Mouse (Mus musculus): Measurements from ENCODE around the gene Ppp4r1. TPM values are rescaled to one million over a fixed set of nuclear protein-coding genes. Genes with fewer than 3 reads are reported as not detected.

Gene Ppp4r1
- polyA plus RNA-seq, 1 experiment from 2014 or later: 30.9 TPM

GRCm38 (mm10) chr17:65770982-65771915 lies 11.1 kb upstream of the Ppp4r1 start:
- Histone ChIP-seq H3K9ac (ENCODE audit: low read depth, low read length) (peak overlapping the region; percentile 82), H3K4me3 (ENCODE audit: low read length) (peak overlapping the region; percentile 78), H3K27ac (ENCODE audit: low read length) (no peak overlapping the region), H3K27me3 (replicated peaks; ENCODE audit: control insufficient read depth, insufficient read depth, low read length) (no peaks in the 10 kb centered on the region), H3K36me3 (ENCODE audit: control insufficient read depth, insufficient read depth, low read length) (no peaks in the 10 kb centered on the region), H3K9me3 (ENCODE audit: control insufficient read depth, low read length) (no peaks in the 10 kb centered on the region), H3K4me1 (ENCODE audit: control insufficient read depth, insufficient read depth, low read length) (peaks cover 25% of the 10 kb centered on the region; the same call in 1 of the 2 replicates), H3K4me2 (ENCODE audit: low read depth, low read length) (peak overlapping the region; percentile 98)
- WGBS: 41% methylated on average over 17 of the region's 17 CpGs
- no peak for ATAC-seq

- H3K4me2 ChIP-seq (ENCODE audit: low read depth, low read length): peak within 1 kb of the TSS; percentile 98
- ATAC-seq: peak; percentile 78
- no peaks in the 10 kb centered on the region for H3K36me3 ChIP-seq (ENCODE audit: control insufficient read depth, insufficient read depth, low read length)
- H3K27ac ChIP-seq (ENCODE audit: low read length): peak within 1 kb of the TSS; percentile 70
- WGBS: under 1% methylated on average over 75 of the region's 75 CpGs
- no peaks in the 10 kb centered on the region for H3K9me3 ChIP-seq (ENCODE audit: control insufficient read depth, low read length)
- H3K27me3 ChIP-seq (replicated peaks; ENCODE audit: control insufficient read depth, insufficient read depth, low read length): no peaks in the 10 kb centered on the region
- peaks cover 25% of the 10 kb centered on the region; the same call in 1 of the 2 replicates for H3K4me1 ChIP-seq (ENCODE audit: control insufficient read depth, insufficient read depth, low read length)
- H3K4me3 ChIP-seq (ENCODE audit: low read length): peak within 1 kb of the TSS; percentile 78
- H3K9ac ChIP-seq (ENCODE audit: low read depth, low read length): peak within 1 kb of the TSS; percentile 82
Measured at GRCm38 (mm10) chr17:65771951-65772934, 10.1 kb upstream of the Ppp4r1 start, which contains the start of gene Rab31. Rab31 (minus strand) TSS chr17:65772752.

GRCm38 (mm10) chr17:65773617-65774016 lies 8.8 kb upstream of the Ppp4r1 start:
- 62% methylated on average over 4 of the region's 4 CpGs for WGBS
- ATAC-seq: peak; percentile 6; the same call in 1 of the 2 replicates
- Histone ChIP-seq H3K4me1 (ENCODE audit: control insufficient read depth, insufficient read depth, low read length) (peaks cover 21% of the 10 kb centered on the region; the same call in 1 of the 2 replicates), H3K4me3 (ENCODE audit: low read length) (no peak overlapping the region), H3K4me2 (ENCODE audit: low read depth, low read length) (no peak overlapping the region), H3K36me3 (ENCODE audit: control insufficient read depth, insufficient read depth, low read length) (no peaks in the 10 kb centered on the region), H3K27me3 (replicated peaks; ENCODE audit: control insufficient read depth, insufficient read depth, low read length) (no peaks in the 10 kb centered on the region), H3K9ac (ENCODE audit: low read depth, low read length) (no peak overlapping the region), H3K27ac (ENCODE audit: low read length) (peak overlapping the region; percentile 70), H3K9me3 (ENCODE audit: control insufficient read depth, low read length) (no peaks in the 10 kb centered on the region)

GRCm38 (mm10) chr17:65774439-65774838 lies 7.9 kb upstream of the Ppp4r1 start:
- no peak overlapping the region for H3K4me2 ChIP-seq (ENCODE audit: low read depth, low read length)
- peak; percentile 81 for ATAC-seq
- peak overlapping the region; percentile 70 for H3K27ac ChIP-seq (ENCODE audit: low read length)

GRCm38 (mm10) chr17:65776228-65776627 lies 6.1 kb upstream of the Ppp4r1 start:
- H3K4me3 ChIP-seq (ENCODE audit: low read length): no peak overlapping the region
- no peak overlapping the region for H3K27ac ChIP-seq (ENCODE audit: low read length)
- no peak overlapping the region for H3K4me2 ChIP-seq (ENCODE audit: low read depth, low read length)
- no peak for ATAC-seq
- no peaks in the 10 kb centered on the region for H3K36me3 ChIP-seq (ENCODE audit: control insufficient read depth, insufficient read depth, low read length)
- H3K9ac ChIP-seq (ENCODE audit: low read depth, low read length): no peak overlapping the region
- H3K9me3 ChIP-seq (ENCODE audit: control insufficient read depth, low read length): no peaks in the 10 kb centered on the region
- peaks cover 16% of the 10 kb centered on the region; the same call in 1 of the 2 replicates for H3K4me1 ChIP-seq (ENCODE audit: control insufficient read depth, insufficient read depth, low read length)
- H3K27me3 ChIP-seq (replicated peaks; ENCODE audit: control insufficient read depth, insufficient read depth, low read length): no peaks in the 10 kb centered on the region
- WGBS: 72% methylated on average over 1 of the region's 1 CpGs

More at GRCm38 (mm10) chr17:65774439-65774838, 7.9 kb upstream of the Ppp4r1 start:
- WGBS: 37% methylated on average over 7 of the region's 7 CpGs
- no peak overlapping the region for H3K9ac ChIP-seq (ENCODE audit: low read depth, low read length)
- H3K4me3 ChIP-seq (ENCODE audit: low read length): no peak overlapping the region
- H3K4me1 ChIP-seq (ENCODE audit: control insufficient read depth, insufficient read depth, low read length): peaks cover 21% of the 10 kb centered on the region; the same call in 1 of the 2 replicates
- H3K36me3 ChIP-seq (ENCODE audit: control insufficient read depth, insufficient read depth, low read length): no peaks in the 10 kb centered on the region
- H3K27me3 ChIP-seq (replicated peaks; ENCODE audit: control insufficient read depth, insufficient read depth, low read length): no peaks in the 10 kb centered on the region
- H3K9me3 ChIP-seq (ENCODE audit: control insufficient read depth, low read length): no peaks in the 10 kb centered on the region

GRCm38 (mm10) chr17:65777461-65777860 lies 4.9 kb upstream of the Ppp4r1 start:
- Histone ChIP-seq H3K27ac (ENCODE audit: low read length) (no peak overlapping the region), H3K9me3 (ENCODE audit: control insufficient read depth, low read length) (no peaks in the 10 kb centered on the region), H3K27me3 (replicated peaks; ENCODE audit: control insufficient read depth, insufficient read depth, low read length) (no peaks in the 10 kb centered on the region), H3K9ac (ENCODE audit: low read depth, low read length) (no peak overlapping the region), H3K4me2 (ENCODE audit: low read depth, low read length) (no peak overlapping the region), H3K36me3 (ENCODE audit: control insufficient read depth, insufficient read depth, low read length) (no peaks in the 10 kb centered on the region), H3K4me1 (ENCODE audit: control insufficient read depth, insufficient read depth, low read length) (peaks cover 14% of the 10 kb centered on the region; the same call in 1 of the 2 replicates), H3K4me3 (ENCODE audit: low read length) (no peak overlapping the region)
- 76% methylated on average over 4 of the region's 4 CpGs for WGBS
- ATAC-seq: no peak

GRCm38 (mm10) chr17:65780970-65781369 lies 1.4 kb upstream of the Ppp4r1 start:
- H3K9me3 ChIP-seq (ENCODE audit: control insufficient read depth, low read length): no peaks in the 10 kb centered on the region
- 96% methylated on average over 2 of the region's 2 CpGs for WGBS
- no peak overlapping the region for H3K9ac ChIP-seq (ENCODE audit: low read depth, low read length)
- no peak overlapping the region for H3K4me2 ChIP-seq (ENCODE audit: low read depth, low read length)
- H3K27me3 ChIP-seq (replicated peaks; ENCODE audit: control insufficient read depth, insufficient read depth, low read length): no peaks in the 10 kb centered on the region
- H3K36me3 ChIP-seq (ENCODE audit: control insufficient read depth, insufficient read depth, low read length): 0 out of 2 replicates have a peak, but pooled peaks cover 3% of the 10 kb centered on the region
- peaks cover 12% of the 10 kb centered on the region; the same call in 1 of the 2 replicates for H3K4me1 ChIP-seq (ENCODE audit: control insufficient read depth, insufficient read depth, low read length)
- H3K27ac ChIP-seq (ENCODE audit: low read length): no peak overlapping the region
- H3K4me3 ChIP-seq (ENCODE audit: low read length): no peak overlapping the region
- no peak for ATAC-seq

DNA sequence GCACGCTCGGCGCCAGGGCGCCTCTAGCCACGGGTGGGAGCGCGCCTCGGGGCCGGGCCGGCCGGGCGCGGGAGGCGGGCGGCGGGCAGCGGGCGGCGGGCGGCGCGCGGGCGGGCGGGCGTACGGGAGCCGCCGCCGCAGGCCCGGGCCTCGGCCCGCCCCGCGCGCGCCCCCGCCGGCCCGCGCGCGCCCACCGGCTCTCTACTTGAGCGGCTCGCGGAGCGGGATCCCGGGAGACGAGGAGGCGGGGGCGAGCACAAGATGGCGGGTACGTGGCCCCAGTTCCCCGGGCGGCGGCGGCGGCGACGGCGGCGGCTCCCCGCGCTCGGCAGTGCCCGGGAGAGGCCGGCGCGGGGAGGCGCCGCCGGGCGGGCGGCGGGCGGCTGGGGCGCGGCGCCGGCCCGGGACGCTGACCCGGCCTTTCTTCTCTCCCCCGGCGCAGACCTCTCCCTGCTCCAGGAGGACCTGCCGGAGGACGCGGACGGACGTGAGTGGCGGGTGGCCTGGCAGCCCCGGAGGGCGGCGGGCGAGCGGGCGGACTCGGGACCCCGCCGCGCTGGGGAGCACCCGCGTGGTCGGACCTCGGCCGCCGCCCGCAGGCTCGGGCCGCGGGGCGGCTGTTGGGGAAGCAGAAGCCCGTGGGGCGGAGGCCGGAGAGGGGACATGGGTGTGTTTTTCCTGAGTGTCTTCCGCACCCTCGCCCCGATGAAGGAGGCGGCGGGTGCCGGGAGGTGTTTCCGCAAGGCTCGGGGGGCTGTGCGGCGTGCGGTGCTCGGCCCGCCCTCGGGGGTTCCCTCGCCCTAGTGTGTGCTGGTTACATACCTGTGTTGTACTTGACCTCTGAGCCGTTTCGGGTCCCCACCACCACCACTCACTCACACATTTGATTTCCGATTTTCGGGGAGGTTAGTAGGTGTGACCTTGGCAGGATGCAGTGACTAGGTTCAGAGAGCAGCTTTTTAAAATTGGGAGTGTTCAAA lies 1.1 kb downstream of the Ppp4r1 start:
- Histone ChIP-seq H3K27me3 (replicated peaks; ENCODE audit: control insufficient read depth, insufficient read depth, low read length) (no peaks in the 10 kb centered on the region), H3K27ac (ENCODE audit: low read length) (peak overlapping the region; percentile 99), H3K4me1 (ENCODE audit: control insufficient read depth, insufficient read depth, low read length) (peaks cover 13% of the 10 kb centered on the region), H3K36me3 (ENCODE audit: control insufficient read depth, insufficient read depth, low read length) (0 out of 2 replicates have a peak, but pooled peaks cover 3% of the 10 kb centered on the region), H3K9me3 (ENCODE audit: control insufficient read depth, low read length) (no peaks in the 10 kb centered on the region), H3K4me3 (ENCODE audit: low read length) (peak overlapping the region; percentile 94), H3K9ac (ENCODE audit: low read depth, low read length) (peak overlapping the region; percentile 100), H3K4me2 (ENCODE audit: low read depth, low read length) (peak overlapping the region; percentile 67)
- peak; percentile 69 for ATAC-seq
- under 1% methylated on average over 40 of the region's 135 CpGs for WGBS
